Mouse (Mus musculus) cerebellum, adult 11-12 months (tissue): ENCODE measurements around the gene Cox6a2.
A peak's percentile ranks its signal among the peaks of the same experiment; 100 is the strongest.
"Not testable (repeated sequence)": the region's sequence is repeated elsewhere in the genome, so short reads cannot be mapped to it uniquely, and the experiment has no call there.

Source experiments
- DNase-seq: peaks from one replicate; pipeline ENCODE4 v3.0.0; 2022

Gene Cox6a2

DNA sequence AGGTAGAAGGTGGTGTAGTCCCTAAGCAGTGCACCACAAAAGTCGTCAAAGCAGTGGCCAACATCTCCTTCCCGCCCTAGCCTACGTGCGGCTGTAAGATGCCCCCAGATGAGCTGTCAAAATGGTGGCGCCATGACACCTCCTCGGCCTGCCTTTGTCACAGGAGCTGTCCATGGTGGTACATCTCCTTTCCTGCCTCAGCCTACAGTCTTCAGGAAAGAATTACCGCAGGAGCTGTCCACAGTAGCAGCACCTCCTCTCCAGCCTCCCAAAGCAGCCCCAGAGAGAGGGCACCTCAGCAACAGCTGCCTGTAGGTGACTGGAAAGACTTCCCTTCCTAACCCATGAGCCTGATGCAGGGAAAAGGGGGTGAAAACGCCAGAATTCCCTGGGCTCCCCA, 25.6 kb upstream of the Cox6a2 start:
- no peak for DNase-seq

DNA sequence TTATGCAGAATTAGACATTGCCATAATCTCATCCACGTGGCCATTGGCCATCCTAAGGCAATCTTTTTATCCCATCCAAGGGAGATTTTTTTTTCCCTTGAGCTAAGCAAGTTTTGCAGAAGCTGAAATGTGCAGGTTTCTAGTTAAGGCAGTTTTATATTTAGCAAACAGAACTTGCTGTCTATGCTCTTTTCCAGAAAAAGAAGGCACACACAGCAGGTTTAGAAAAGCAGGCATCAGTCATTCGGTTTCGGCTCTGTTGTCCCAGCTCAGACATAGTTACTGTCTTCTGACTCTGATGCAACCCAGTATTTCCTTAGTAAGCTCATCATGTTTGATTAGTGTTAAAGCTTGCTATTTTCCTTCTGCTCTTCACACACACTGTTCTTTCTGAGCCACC, 14.7 kb upstream of the Cox6a2 start:
- no peak for DNase-seq

DNA sequence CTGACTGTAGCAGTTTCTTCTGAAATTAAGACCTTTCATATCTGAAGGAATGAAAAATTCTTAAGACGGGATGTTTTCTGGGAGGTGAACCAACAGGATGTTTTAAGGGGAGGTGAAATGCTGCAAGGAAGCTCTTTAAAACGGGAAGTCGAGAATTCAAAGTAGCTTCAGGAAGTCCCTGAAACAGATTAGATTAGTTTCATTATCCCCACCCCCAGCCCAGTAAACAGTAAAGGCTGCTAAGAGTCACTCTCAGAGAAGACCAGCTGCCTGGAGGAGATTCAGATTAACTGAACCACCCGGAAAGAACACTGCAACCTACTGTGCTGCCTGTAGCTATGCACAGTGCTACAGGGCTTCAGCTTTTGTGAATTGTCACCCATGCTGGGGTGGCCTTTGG, 13.8 kb upstream of the Cox6a2 start:
- no peak for DNase-seq

DNA sequence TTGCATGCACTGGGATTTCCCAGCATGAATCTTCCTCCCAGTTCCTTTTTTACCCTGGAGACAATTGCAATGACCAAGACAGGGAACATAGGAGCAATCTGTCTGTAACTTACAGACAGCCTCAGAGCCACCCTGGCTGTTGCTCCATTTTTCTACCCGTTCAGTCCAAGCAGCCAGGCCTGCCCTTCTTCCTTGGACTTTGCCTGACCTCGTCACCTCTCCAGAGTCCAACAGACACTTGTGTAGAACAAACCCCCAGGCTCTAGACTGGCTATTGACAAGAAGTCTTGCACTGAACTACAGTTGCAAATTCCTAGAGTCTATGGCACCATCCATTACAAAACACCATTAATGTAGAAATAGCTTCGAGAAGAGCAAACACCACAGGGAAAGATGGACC, 3.6 kb upstream of the Cox6a2 start:
- DNase-seq: no peak

DNA sequence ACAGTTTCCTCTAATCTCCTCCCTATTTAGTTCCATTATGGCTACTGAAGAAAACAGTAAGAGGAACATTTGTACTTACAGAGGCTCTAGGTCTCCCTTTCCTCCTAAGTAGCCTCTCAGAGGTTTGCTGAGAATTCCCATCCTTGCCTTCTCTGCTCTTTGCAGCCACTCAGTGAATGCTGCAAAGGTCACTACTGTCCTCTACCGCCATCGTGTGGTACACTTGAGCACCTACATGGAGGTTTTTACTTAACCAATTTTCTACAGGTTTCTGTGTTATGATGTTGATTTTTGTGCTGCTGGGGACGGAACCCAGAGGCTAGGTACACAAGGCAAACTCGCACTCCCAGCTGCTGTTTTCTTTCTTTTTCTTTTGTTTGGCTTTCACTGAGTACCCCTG, 2.0 kb upstream of the Cox6a2 start:
- DNase-seq: peak; percentile 39

DNA sequence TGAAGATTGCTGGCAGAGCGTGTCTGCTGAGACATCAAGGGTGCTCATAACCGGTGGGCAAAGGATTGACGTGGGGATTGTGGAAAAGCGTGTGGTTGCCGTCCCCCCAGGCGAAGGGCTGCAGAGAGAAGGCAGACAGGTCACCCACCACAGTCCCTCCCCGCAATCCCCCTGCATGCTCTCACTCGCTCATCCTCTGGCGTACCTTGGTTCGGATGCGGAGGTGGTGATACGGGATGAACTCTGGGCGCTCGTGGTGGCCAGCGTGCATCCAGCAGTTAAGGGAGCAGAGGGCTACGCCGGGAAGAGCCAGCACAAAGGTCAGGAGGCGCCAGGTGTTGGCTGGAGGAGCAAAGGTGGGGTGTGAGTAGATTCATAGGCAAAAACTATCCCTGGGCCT, 492 bp downstream of the Cox6a2 start:
- no peak for DNase-seq

- no peak for DNase-seq
These were observed 2.0 kb downstream of the Cox6a2 start for GRCm38 (mm10) chr7:128204179-128204578.

- no peak for DNase-seq
These were observed 3.1 kb downstream of the Cox6a2 start for GRCm38 (mm10) chr7:128203071-128203470.

GRCm38 (mm10) chr7:128201607-128202006, 4.6 kb downstream of the Cox6a2 start:
- DNase-seq: no peak

- DNase-seq: no peak
These were observed 24.5 kb downstream of the Cox6a2 start for GRCm38 (mm10) chr7:128181691-128182090.

DNA sequence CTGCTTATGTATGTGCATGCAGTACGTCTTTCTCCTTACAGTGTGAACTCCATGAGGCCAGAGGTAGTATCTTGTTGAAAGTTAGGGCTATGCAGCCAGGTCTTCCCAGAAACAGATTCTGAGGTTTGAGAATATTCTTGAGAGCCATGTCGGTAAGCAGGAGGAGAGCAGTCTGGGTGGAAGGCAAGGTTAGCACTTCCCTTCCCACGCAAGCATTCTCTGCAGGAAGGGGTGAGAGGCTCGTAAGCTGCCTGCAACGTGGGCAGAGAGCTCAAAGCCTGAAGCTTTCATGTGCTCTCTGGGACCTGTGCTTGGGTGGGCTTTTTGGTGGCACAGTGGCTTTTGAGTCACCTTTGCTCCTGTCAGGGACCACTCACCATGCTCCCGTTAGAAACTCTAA, 25.6 kb downstream of the Cox6a2 start:
- DNase-seq: no peak

- no peak for DNase-seq
These were observed 26.1 kb downstream of the Cox6a2 start for GRCm38 (mm10) chr7:128180126-128180525.

DNA sequence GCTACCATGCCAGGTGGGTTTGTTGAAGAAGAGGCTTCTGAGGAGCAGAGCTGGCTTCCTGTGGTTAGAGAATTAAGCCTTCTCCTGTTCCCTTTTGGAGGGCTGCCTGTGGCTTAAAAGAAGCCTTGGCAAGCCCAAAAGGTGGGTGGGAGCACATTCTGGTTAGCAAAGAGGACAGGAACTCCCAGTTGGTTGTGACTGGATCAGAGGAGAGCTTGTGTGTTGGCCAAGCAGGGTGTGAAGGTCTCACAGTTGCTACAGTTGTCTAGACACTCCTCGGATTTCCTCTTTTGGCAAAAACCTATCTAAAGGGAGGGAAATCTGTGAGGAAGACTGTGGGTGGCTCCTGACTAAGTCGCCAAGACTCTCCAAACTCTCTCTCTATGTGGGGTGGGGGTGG, 27.8 kb downstream of the Cox6a2 start:
- DNase-seq: no peak

GRCm38 (mm10) chr7:128169996-128170395, 36.2 kb downstream of the Cox6a2 start:
- no peak for DNase-seq

DNA sequence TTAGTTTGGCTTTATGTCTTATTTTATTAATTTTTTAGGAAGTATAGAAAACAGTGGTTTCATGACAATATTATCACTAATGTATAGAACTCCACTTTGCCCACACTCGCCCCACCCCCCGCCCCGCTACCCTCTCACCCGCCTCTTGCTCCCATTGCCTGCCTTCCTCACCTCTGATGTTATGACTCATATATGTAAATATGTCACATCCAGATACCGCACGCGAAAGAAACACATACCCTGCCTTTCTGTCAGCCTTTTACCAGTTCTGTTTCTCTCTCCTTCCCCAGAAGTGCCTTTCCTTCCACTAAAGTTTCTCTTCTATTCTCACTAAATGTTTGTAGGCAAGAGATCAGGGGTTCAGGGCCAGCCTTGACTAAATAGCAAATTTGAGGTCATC, 39.8 kb downstream of the Cox6a2 start:
- no peak for DNase-seq

DNA sequence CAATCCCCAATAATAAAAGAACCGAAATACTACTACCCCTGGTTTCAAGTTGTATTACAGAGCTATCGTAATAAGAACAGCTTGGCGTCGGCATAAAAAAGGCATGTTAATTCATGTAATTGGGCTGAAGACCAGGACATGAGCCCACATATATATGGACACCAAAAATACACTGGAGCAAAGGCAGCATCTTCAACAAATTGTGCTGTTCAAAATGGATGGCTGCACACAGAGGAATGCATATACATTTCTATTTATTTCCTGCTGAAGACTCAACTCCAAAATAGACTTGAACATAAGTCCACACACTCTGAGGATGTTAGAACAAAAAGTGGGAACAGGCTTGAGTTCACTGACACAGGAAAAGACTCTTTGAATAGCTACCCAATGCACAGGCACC, 42.2 kb downstream of the Cox6a2 start:
- no peak for DNase-seq

- not testable (repeated sequence) for DNase-seq
These were observed 47.4 kb downstream of the Cox6a2 start for GRCm38 (mm10) chr7:128158688-128159354.
